Mouse (Mus musculus): ENCODE results near the gene Spata19.

DNA sequence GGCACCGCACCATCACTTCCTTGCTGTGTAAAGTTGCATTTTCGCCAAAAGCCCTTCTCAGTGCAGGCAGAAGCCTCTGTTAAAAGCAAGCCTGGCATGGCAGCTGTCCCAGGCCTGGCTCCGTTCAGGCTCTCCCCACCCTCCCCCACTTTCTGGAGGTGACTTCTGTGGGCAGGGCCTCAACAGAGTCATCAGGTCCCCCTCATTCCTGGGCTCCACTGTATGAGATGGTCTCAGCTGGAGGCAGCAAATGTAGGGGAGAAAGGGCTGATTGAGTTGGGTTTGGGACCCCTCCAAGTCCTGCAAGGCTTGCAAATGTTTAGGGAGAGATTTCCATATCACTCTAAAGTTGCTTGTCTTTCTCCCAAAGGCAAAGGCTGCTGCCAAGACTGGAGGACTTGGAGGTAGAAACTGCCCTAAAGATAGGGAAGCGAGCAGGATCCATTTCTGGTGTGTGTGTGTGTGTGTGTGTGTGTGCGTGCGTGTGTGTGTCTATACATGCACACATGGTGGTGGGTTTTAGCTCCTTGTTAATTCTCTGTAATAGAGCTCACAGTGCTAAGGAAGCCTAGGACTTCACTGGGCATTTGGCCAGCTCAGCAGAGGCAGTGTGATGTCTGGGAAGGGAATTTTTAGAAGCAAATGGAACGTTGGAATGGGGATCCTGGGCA is 40.9 kb downstream of the Spata19 start:
- TF ChIP-seq POLR2A (IDR thresholded peaks at IDR 0.05; ENCODE audit: insufficient read length, low read depth) (no peak), REST (IDR thresholded peaks at IDR 0.05; ENCODE audit: insufficient read depth, insufficient read length) (no peak), E2F4 (IDR thresholded peaks at IDR 0.05; ENCODE audit: insufficient read depth) (no peak), MYOD1 (IDR thresholded peaks at IDR 0.05; ENCODE audit: control insufficient read depth in 1 of 3, insufficient read length in 2 of 3, low read depth in 2 of 3) (no peak), MAX (IDR thresholded peaks at IDR 0.05; ENCODE audit: low read depth) (no peak), SRF (IDR thresholded peaks at IDR 0.05; ENCODE audit: control insufficient read depth, insufficient read length, low read depth) (no peak), TCF12 (IDR thresholded peaks at IDR 0.05; ENCODE audit: insufficient read depth, poor library complexity, severe bottlenecking) (no peak), USF1 (IDR thresholded peaks at IDR 0.05; ENCODE audit: low read depth) (no peak), MYOG (IDR thresholded peaks at IDR 0.05; ENCODE audit: control insufficient read depth in 1 of 3, insufficient read depth in 1 of 3, insufficient read length in 2 of 3, low read depth in 2 of 3) (peak in 1 of 3 experiments; percentile 19), CEBPB (IDR thresholded peaks at IDR 0.05; ENCODE audit: insufficient read depth, poor library complexity, severe bottlenecking) (no peak)

All from myocyte (in vitro differentiated cells).